Mouse (Mus musculus) MEL (cell line): Measurements from ENCODE around the gene Cited2. TPM values are rescaled to one million over a fixed set of nuclear protein-coding genes. Genes with fewer than 3 reads are reported as not detected.

Source experiments
- DNase-seq: peaks from one replicate; pipeline ENCODE4 v3.0.0; 2011; ENCODE audit warnings: low read depth, low spot score
- H3K27ac ChIP-seq: 2 replicates; pipeline ENCODE4 v1.5.1; 2012; ENCODE audit warnings: low read depth, mild to moderate bottlenecking, control low read depth, low read length, moderate library complexity; ENCODE audit not compliant: control insufficient read depth
- H3K27me3 ChIP-seq, 2 experiments: fragments of 150-350 bp in 1 of 2; sonication (generic) in 1 of 2; 2 replicates each; pipeline ENCODE4 v1.6.1; 2012; ENCODE audit warnings: low read length in 2 of 2, mild to moderate bottlenecking in 2 of 2, improper control_type of control experiment in 1 of 2, moderate library complexity in 1 of 2; ENCODE audit not compliant: insufficient read depth in 2 of 2, control insufficient read depth in 1 of 2
- H3K36me3 ChIP-seq, 2 experiments: 2 replicates each; pipeline ENCODE4 v1.6.1; 2012 to 2014; ENCODE audit warnings: low read length in 2 of 2, improper control_type of control experiment in 1 of 2, inconsistent platforms in 1 of 2, mild to moderate bottlenecking in 1 of 2; ENCODE audit not compliant: insufficient read depth in 2 of 2, control insufficient read depth in 1 of 2
- H3K4me1 ChIP-seq, 2 experiments: fragments of 150-350 bp in 1 of 2; sonication (generic) in 1 of 2; 2 replicates each; pipeline ENCODE4 v1.6.1; 2012; ENCODE audit warnings: low read length in 2 of 2, improper control_type of control experiment in 1 of 2, mild to moderate bottlenecking in 1 of 2; ENCODE audit not compliant: insufficient read depth in 2 of 2, control insufficient read depth in 1 of 2
- H3K4me3 ChIP-seq, 2 experiments: fragments of 150-350 bp in 1 of 2; sonication (generic) in 1 of 2; 2 replicates each; pipeline ENCODE4 v1.5.1; 2012; ENCODE audit warnings: low read depth in 2 of 2, low read length in 2 of 2, mild to moderate bottlenecking in 2 of 2, moderate library complexity in 2 of 2, control low read depth in 1 of 2, improper control_type of control experiment in 1 of 2; ENCODE audit not compliant: control insufficient read depth in 1 of 2, insufficient read depth in 1 of 2
- H3K79me2 ChIP-seq: 2 replicates; pipeline ENCODE4 v1.6.1; 2012; ENCODE audit warnings: mild to moderate bottlenecking, low read length, moderate library complexity; ENCODE audit not compliant: control insufficient read depth, poor library complexity, insufficient read depth
- H3K9ac ChIP-seq: 2 replicates; pipeline ENCODE4 v1.6.1; 2012; ENCODE audit warnings: low read depth, mild to moderate bottlenecking, control low read depth, low read length, moderate library complexity; ENCODE audit not compliant: control insufficient read depth, poor library complexity, severe bottlenecking
- H3K9me3 ChIP-seq: fragments of 150-350 bp; sonication (generic); replicated peaks from 2 replicates; pipeline ENCODE4 v1.6.1; 2012; ENCODE audit warnings: mild to moderate bottlenecking, low read length, improper control_type of control experiment, moderate library complexity; ENCODE audit not compliant: insufficient read depth
- CHD1 ChIP-seq: IDR thresholded peaks from 2 replicates; pipeline ENCODE4 v1.6.1; 2012; ENCODE audit warnings: low read depth, mild to moderate bottlenecking, inconsistent platforms, low read length, improper control_type of control experiment
- ELF1 ChIP-seq: IDR thresholded peaks from 2 replicates; pipeline ENCODE4 v1.6.1; 2014; ENCODE audit warnings: low read depth, mild to moderate bottlenecking, inconsistent platforms, low read length, improper control_type of control experiment, moderate library complexity
- ETS1 ChIP-seq: IDR thresholded peaks from 2 replicates; pipeline ENCODE4 v1.6.1; 2012; ENCODE audit warnings: low read depth, mild to moderate bottlenecking, inconsistent platforms, low read length, improper control_type of control experiment, moderate library complexity
- GABPA ChIP-seq: IDR thresholded peaks from 2 replicates; pipeline ENCODE4 v1.6.1; 2012; ENCODE audit warnings: low read depth, mild to moderate bottlenecking, inconsistent platforms, low read length, improper control_type of control experiment, moderate library complexity
- GATA1 ChIP-seq: IDR thresholded peaks from 2 replicates; pipeline ENCODE4 v1.6.1; 2011; ENCODE audit warnings: low read depth, low read length, improper control_type of control experiment
- JUND ChIP-seq: IDR thresholded peaks from 2 replicates; pipeline ENCODE4 v1.6.1; 2011; ENCODE audit warnings: low read depth, mild to moderate bottlenecking, improper control_type of control experiment, low read length
- MAFK ChIP-seq: IDR thresholded peaks from 2 replicates; pipeline ENCODE4 v1.6.1; 2011; ENCODE audit warnings: low read depth, mild to moderate bottlenecking, low read length, improper control_type of control experiment, borderline replicate concordance
- MAX ChIP-seq: IDR thresholded peaks from 2 replicates; pipeline ENCODE4 v1.6.1; 2011; ENCODE audit warnings: low read length, improper control_type of control experiment
- MAZ ChIP-seq: IDR thresholded peaks from 2 replicates; pipeline ENCODE4 v1.6.1; 2012; ENCODE audit warnings: low read depth, mild to moderate bottlenecking, inconsistent platforms, low read length, improper control_type of control experiment
- MXI1 ChIP-seq: IDR thresholded peaks from 2 replicates; pipeline ENCODE4 v1.6.1; 2011; ENCODE audit warnings: mild to moderate bottlenecking, low read depth, low read length, improper control_type of control experiment
- MYB ChIP-seq: IDR thresholded peaks from 2 replicates; pipeline ENCODE4 v1.6.1; 2011; ENCODE audit warnings: mild to moderate bottlenecking, low read depth, low read length, improper control_type of control experiment
- NRF1 ChIP-seq: IDR thresholded peaks from 2 replicates; pipeline ENCODE4 v1.6.1; 2014; ENCODE audit warnings: low read depth, mild to moderate bottlenecking, inconsistent platforms, low read length, improper control_type of control experiment, moderate library complexity; ENCODE audit not compliant: poor library complexity, insufficient read depth, severe bottlenecking
- POLR2A ChIP-seq, 2 experiments: IDR thresholded peaks; 2 replicates each; pipeline ENCODE4 v1.6.1; 2011 to 2012; ENCODE audit warnings: low read length in 2 of 2, mild to moderate bottlenecking in 2 of 2, control low read depth in 1 of 2, improper control_type of control experiment in 1 of 2, low read depth in 1 of 2, moderate library complexity in 1 of 2; ENCODE audit not compliant: control insufficient read depth in 1 of 2, insufficient read depth in 1 of 2, poor library complexity in 1 of 2
- POLR2AphosphoS2 ChIP-seq: IDR thresholded peaks from 2 replicates; pipeline ENCODE4 v1.6.1; 2011; ENCODE audit warnings: low read length, improper control_type of control experiment
- POLR2AphosphoS5 ChIP-seq: IDR thresholded peaks from 2 replicates; pipeline ENCODE4 v1.6.1; 2012; ENCODE audit warnings: low read depth, borderline replicate concordance, mild to moderate bottlenecking, inconsistent platforms, low read length, moderate library complexity, mixed read lengths
- RAD21 ChIP-seq: IDR thresholded peaks from 2 replicates; pipeline ENCODE4 v1.6.1; 2011; ENCODE audit warnings: mild to moderate bottlenecking, low read depth, low read length, improper control_type of control experiment
- RCOR1 ChIP-seq: IDR thresholded peaks from 2 replicates; pipeline ENCODE4 v1.6.1; 2012; ENCODE audit warnings: low read depth, mild to moderate bottlenecking, inconsistent platforms, low read length, improper control_type of control experiment
- SIN3A ChIP-seq: IDR thresholded peaks from 2 replicates; pipeline ENCODE4 v1.6.1; 2012; ENCODE audit warnings: low read length, improper control_type of control experiment, inconsistent platforms
- SMC3 ChIP-seq: IDR thresholded peaks from 2 replicates; pipeline ENCODE4 v1.6.1; 2011; ENCODE audit warnings: low read depth, low read length, improper control_type of control experiment
- TBP ChIP-seq: IDR thresholded peaks from 2 replicates; pipeline ENCODE4 v1.8.0; 2011; ENCODE audit warnings: low read depth, low read length, improper control_type of control experiment
- TCF12 ChIP-seq: IDR thresholded peaks from 2 replicates; pipeline ENCODE4 v1.6.1; 2014; ENCODE audit warnings: low read depth, mild to moderate bottlenecking, inconsistent platforms, low read length, improper control_type of control experiment, moderate library complexity
- UBTF ChIP-seq: IDR thresholded peaks from 2 replicates; pipeline ENCODE4 v1.6.1; 2012; ENCODE audit warnings: low read depth, mild to moderate bottlenecking, inconsistent platforms, low read length, improper control_type of control experiment, moderate library complexity, borderline replicate concordance; ENCODE audit not compliant: insufficient read depth
- USF1 ChIP-seq: IDR thresholded peaks from 2 replicates; pipeline ENCODE4 v1.6.1; 2014; ENCODE audit warnings: low read depth, mild to moderate bottlenecking, inconsistent platforms, low read length, improper control_type of control experiment, moderate library complexity
- USF2 ChIP-seq, 2 experiments: IDR thresholded peaks; 2 replicates each; pipeline ENCODE4 v1.6.1; 2011 to 2012; ENCODE audit warnings: improper control_type of control experiment in 2 of 2, low read length in 2 of 2, borderline replicate concordance in 1 of 2, inconsistent platforms in 1 of 2, low read depth in 1 of 2, mild to moderate bottlenecking in 1 of 2; ENCODE audit not compliant: insufficient read depth in 1 of 2
- ZKSCAN1 ChIP-seq: IDR thresholded peaks from 2 replicates; pipeline ENCODE4 v1.6.1; 2012; ENCODE audit warnings: low read depth, mild to moderate bottlenecking, inconsistent platforms, low read length, improper control_type of control experiment, moderate library complexity
- ZMIZ1 ChIP-seq: IDR thresholded peaks from 2 replicates; pipeline ENCODE4 v1.6.1; 2012; ENCODE audit warnings: low read depth, mild to moderate bottlenecking, inconsistent platforms, low read length, improper control_type of control experiment, moderate library complexity
- ZNF384 ChIP-seq: IDR thresholded peaks from 2 replicates; pipeline ENCODE4 v1.6.1; 2012; ENCODE audit warnings: low read depth, mild to moderate bottlenecking, inconsistent platforms, low read length, improper control_type of control experiment
- polyA plus RNA-seq, 2 experiments: library from polyadenylated mRNA; stranded (reverse) in 1 of 2; unstranded in 1 of 2; fragments of >175 nt in 1 of 2; fragments of >200 nt in 1 of 2; gene quantifications; 2 replicates each; pipeline versions ENCODE4 v1.2.1 to v1.2.4; 2012; ENCODE audit warnings: low replicate concordance in 2 of 2, low read depth in 1 of 2; ENCODE audit not compliant: insufficient read length in 2 of 2, insufficient read depth in 1 of 2, missing spikeins in 1 of 2
- total RNA-seq: library from RNA; depleted of rRNA; stranded (reverse); fragments of 300-350 nt; gene quantifications from 2 replicates; pipeline ENCODE4 v1.2.3, GENCODE M21; 2012

Cited2 gene
- total and polyA plus RNA-seq, 3 experiments = 2.3 to 13.1 TPM; not detected in 1

- 0 out of 2 replicates have a peak, but pooled peaks have one; percentile 22 for TF ChIP-seq MXI1
- TF ChIP-seq NRF1 = no peak
- TF ChIP-seq USF1 = no peak
- TF ChIP-seq TBP = no peak
- TF ChIP-seq RAD21 = no peak
- 0 out of 2 replicates have a peak, but pooled peaks have one; percentile 31 for TF ChIP-seq GATA1
- no peak for TF ChIP-seq RCOR1
- TF ChIP-seq CHD1 = no peak
- TF ChIP-seq SMC3 = no peak
- TF ChIP-seq MAFK = no peak
- no peak for TF ChIP-seq GABPA
Measured at GRCm38 (mm10) chr10:17683852-17684428, 39.1 kb upstream of the Cited2 start (continued).

- H3K9ac ChIP-seq = no peak overlapping the region
- H3K79me2 ChIP-seq = no peaks in the 10 kb centered on the region
- no peaks in the 10 kb centered on the region for H3K9me3 ChIP-seq
- TF ChIP-seq MXI1 (no peak), GATA1 (no peak), UBTF (no peak), MAFK (no peak), TCF12 (no peak), MAZ (no peak), NRF1 (no peak)
- no peak overlapping the region for H3K4me3 ChIP-seq
- H3K27me3 ChIP-seq = no peaks in the 10 kb centered on the region
- H3K4me1 ChIP-seq = no peaks in the 10 kb centered on the region
- H3K36me3 ChIP-seq = no peaks in the 10 kb centered on the region
- H3K27ac ChIP-seq = no peak overlapping the region
- DNase-seq = no peak
Measured at GRCm38 (mm10) chr10:17689806-17690205, 33.2 kb upstream of the Cited2 start.

GRCm38 (mm10) chr10:17691709-17692108, 31.3 kb upstream of the Cited2 start:
- no peaks in the 10 kb centered on the region for H3K79me2 ChIP-seq
- H3K9ac ChIP-seq = no peak overlapping the region
- H3K9me3 ChIP-seq = no peaks in the 10 kb centered on the region
- no peak for DNase-seq
- H3K27me3 ChIP-seq = no peaks in the 10 kb centered on the region
- H3K27ac ChIP-seq = no peak overlapping the region
- no peak overlapping the region for H3K4me3 ChIP-seq
- no peaks in the 10 kb centered on the region for H3K36me3 ChIP-seq
- TF ChIP-seq MYB (no peak), MAX (no peak), MXI1 (no peak), GABPA (no peak), POLR2AphosphoS2 (no peak), POLR2AphosphoS5 (no peak), ETS1 (no peak), ELF1 (no peak), TCF12 (no peak), ZMIZ1 (no peak), ZKSCAN1 (no peak), POLR2A (IDR thresholded peaks at IDR 0.05; ENCODE audit: control insufficient read depth in 1 of 2, insufficient read depth in 1 of 2, low read depth in 1 of 2, low read length in 2 of 2, poor library complexity in 1 of 2) (no peak), TBP (no peak), MAFK (no peak), USF2 (IDR thresholded peaks at IDR 0.05; ENCODE audit: borderline replicate concordance in 1 of 2, insufficient read depth in 1 of 2, low read depth in 1 of 2, low read length in 2 of 2) (no peak), SIN3A (no peak), CHD1 (no peak), ZNF384 (no peak), JUND (no peak)
- H3K4me1 ChIP-seq = no peaks in the 10 kb centered on the region
